Mouse (Mus musculus) lung, postnatal 14 days (tissue): ENCODE results near the gene Peli2.

Experiments used
- DNase-seq: peaks from one replicate; pipeline ENCODE4 v3.0.0; 2021

The Peli2 gene

GRCm38 (mm10) chr14:48153865-48154511 lies 33.4 kb downstream of the Peli2 start:
- DNase-seq, result no peak

GRCm38 (mm10) chr14:48154641-48155040 lies 34.0 kb downstream of the Peli2 start:
- DNase-seq, result no peak

GRCm38 (mm10) chr14:48155153-48155552 lies 34.5 kb downstream of the Peli2 start:
- DNase-seq, result no peak

- DNase-seq, result no peak
Measured at GRCm38 (mm10) chr14:48157085-48157484, 36.5 kb downstream of the Peli2 start.

GRCm38 (mm10) chr14:48157835-48158234 lies 37.2 kb downstream of the Peli2 start:
- no peak for DNase-seq

- no peak for DNase-seq
Measured at GRCm38 (mm10) chr14:48159401-48159800, 38.8 kb downstream of the Peli2 start.

GRCm38 (mm10) chr14:48162446-48162845 lies 41.8 kb downstream of the Peli2 start:
- DNase-seq, result no peak

GRCm38 (mm10) chr14:48164917-48165316 lies 44.3 kb downstream of the Peli2 start:
- no peak for DNase-seq

- DNase-seq, result no peak
Measured at GRCm38 (mm10) chr14:48166396-48166795, 45.8 kb downstream of the Peli2 start.

- no peak for DNase-seq
Measured at GRCm38 (mm10) chr14:48167020-48167419, 46.4 kb downstream of the Peli2 start.

- DNase-seq, result no peak
Measured at GRCm38 (mm10) chr14:48168116-48168515, 47.5 kb downstream of the Peli2 start.

- DNase-seq, result peak; percentile 71
Measured at GRCm38 (mm10) chr14:48169970-48170369, 49.3 kb downstream of the Peli2 start.

GRCm38 (mm10) chr14:48171268-48171667 lies 50.6 kb downstream of the Peli2 start:
- no peak for DNase-seq

- peak; percentile 68 for DNase-seq
Measured at GRCm38 (mm10) chr14:48172026-48172425, 51.4 kb downstream of the Peli2 start.

GRCm38 (mm10) chr14:48172876-48173275 lies 52.3 kb downstream of the Peli2 start:
- DNase-seq, result no peak

GRCm38 (mm10) chr14:48173840-48174239 lies 53.2 kb downstream of the Peli2 start:
- DNase-seq, result no peak

- DNase-seq, result no peak
Measured at GRCm38 (mm10) chr14:48174356-48174755, 53.7 kb downstream of the Peli2 start.

GRCm38 (mm10) chr14:48175115-48175514 lies 54.5 kb downstream of the Peli2 start:
- DNase-seq, result no peak

- no peak for DNase-seq
Measured at GRCm38 (mm10) chr14:48178304-48178995, 57.8 kb downstream of the Peli2 start.

GRCm38 (mm10) chr14:48179021-48179420 lies 58.4 kb downstream of the Peli2 start:
- no peak for DNase-seq

- DNase-seq, result no peak
Measured at GRCm38 (mm10) chr14:48186302-48186701, 65.7 kb downstream of the Peli2 start.

GRCm38 (mm10) chr14:48187100-48187499 lies 66.5 kb downstream of the Peli2 start:
- no peak for DNase-seq

- no peak for DNase-seq
Measured at GRCm38 (mm10) chr14:48189330-48189729, 68.7 kb downstream of the Peli2 start.

GRCm38 (mm10) chr14:48190946-48191345 lies 70.3 kb downstream of the Peli2 start:
- no peak for DNase-seq

GRCm38 (mm10) chr14:48191925-48192324 lies 71.3 kb downstream of the Peli2 start:
- no peak for DNase-seq
